Mouse (Mus musculus) MEL (cell line): Measurements from ENCODE around the gene Trio.

ENCODE experiments used
- BHLHE40 ChIP-seq: IDR thresholded peaks from 2 replicates; pipeline ENCODE4 v1.6.1; 2012; ENCODE audit warnings: low read depth, mild to moderate bottlenecking, inconsistent platforms, low read length, improper control_type of control experiment, borderline replicate concordance
- CTCF ChIP-seq, 3 experiments: IDR thresholded peaks in 2 of 3; conservative IDR thresholded peaks in 1 of 3; 2 replicates each; pipeline ENCODE4 v1.5.1; 2011 to 2012; ENCODE audit warnings: low read length in 3 of 3, low read depth in 2 of 3, mild to moderate bottlenecking in 2 of 3, improper control_type of control experiment in 1 of 3, inconsistent platforms in 1 of 3, mixed read lengths in 1 of 3, moderate library complexity in 1 of 3; ENCODE audit not compliant: control insufficient read depth in 1 of 3, insufficient read depth in 1 of 3, poor library complexity in 1 of 3, severe bottlenecking in 1 of 3
- E2F4 ChIP-seq: IDR thresholded peaks from 2 replicates; pipeline ENCODE4 v1.6.1; 2011; ENCODE audit warnings: low read depth, low read length, improper control_type of control experiment, borderline replicate concordance
- EP300 ChIP-seq, 2 experiments: IDR thresholded peaks; 2 replicates each; pipeline ENCODE4 v1.6.1; 2011; ENCODE audit warnings: improper control_type of control experiment in 2 of 2, low read length in 2 of 2, low read depth in 1 of 2, mild to moderate bottlenecking in 1 of 2
- JUND ChIP-seq: IDR thresholded peaks from 2 replicates; pipeline ENCODE4 v1.6.1; 2011; ENCODE audit warnings: low read depth, mild to moderate bottlenecking, improper control_type of control experiment, low read length
- MYB ChIP-seq: IDR thresholded peaks from 2 replicates; pipeline ENCODE4 v1.6.1; 2011; ENCODE audit warnings: mild to moderate bottlenecking, low read depth, low read length, improper control_type of control experiment
- MYC ChIP-seq: IDR thresholded peaks from 2 replicates; pipeline ENCODE4 v1.6.1; 2011; ENCODE audit warnings: low read depth, mild to moderate bottlenecking, low read length, improper control_type of control experiment, moderate library complexity
- POLR2A ChIP-seq, 2 experiments: IDR thresholded peaks; 2 replicates each; pipeline ENCODE4 v1.6.1; 2011 to 2012; ENCODE audit warnings: low read length in 2 of 2, mild to moderate bottlenecking in 2 of 2, control low read depth in 1 of 2, improper control_type of control experiment in 1 of 2, low read depth in 1 of 2, moderate library complexity in 1 of 2; ENCODE audit not compliant: control insufficient read depth in 1 of 2, insufficient read depth in 1 of 2, poor library complexity in 1 of 2
- SIN3A ChIP-seq: IDR thresholded peaks from 2 replicates; pipeline ENCODE4 v1.6.1; 2012; ENCODE audit warnings: low read length, improper control_type of control experiment, inconsistent platforms
- TCF12 ChIP-seq: IDR thresholded peaks from 2 replicates; pipeline ENCODE4 v1.6.1; 2014; ENCODE audit warnings: low read depth, mild to moderate bottlenecking, inconsistent platforms, low read length, improper control_type of control experiment, moderate library complexity
- ZKSCAN1 ChIP-seq: IDR thresholded peaks from 2 replicates; pipeline ENCODE4 v1.6.1; 2012; ENCODE audit warnings: low read depth, mild to moderate bottlenecking, inconsistent platforms, low read length, improper control_type of control experiment, moderate library complexity
- ZMIZ1 ChIP-seq: IDR thresholded peaks from 2 replicates; pipeline ENCODE4 v1.6.1; 2012; ENCODE audit warnings: low read depth, mild to moderate bottlenecking, inconsistent platforms, low read length, improper control_type of control experiment, moderate library complexity

GRCm38 (mm10) chr15:27945570-27945969, 80.1 kb downstream of the Trio start:
- TF ChIP-seq CTCF (IDR thresholded peaks at IDR 0.05 in 2 of 3, conservative IDR thresholded peaks at IDR 0.05 in 1 of 3; ENCODE audit: control insufficient read depth in 1 of 3, insufficient read depth in 1 of 3, low read depth in 2 of 3, low read length in 3 of 3, poor library complexity in 1 of 3, severe bottlenecking in 1 of 3) (no peak), ZKSCAN1 (no peak), EP300 (IDR thresholded peaks at IDR 0.05; ENCODE audit: low read depth in 1 of 2, low read length in 2 of 2) (no peak), JUND (no peak), ZMIZ1 (no peak), BHLHE40 (no peak), POLR2A (IDR thresholded peaks at IDR 0.05; ENCODE audit: control insufficient read depth in 1 of 2, insufficient read depth in 1 of 2, low read depth in 1 of 2, low read length in 2 of 2, poor library complexity in 1 of 2) (no peak), MYB (no peak), MYC (no peak), TCF12 (no peak), E2F4 (no peak), SIN3A (no peak)
